Mouse (Mus musculus) midbrain, postnatal 0 days (tissue): ENCODE measurements around the gene Pnkp. TPM values are rescaled to one million over a fixed set of nuclear protein-coding genes. Genes with fewer than 3 reads are reported as not detected.
"Not testable (repeated sequence)": the region's sequence is repeated elsewhere in the genome, so short reads cannot be mapped to it uniquely, and the experiment has no call there.

Source experiments
- ATAC-seq: fragments of 200-750 bp; cut with Nextera tagmentation; 2 replicates; pipeline ENCODE4 v1.8.0; 2017; ENCODE audit warnings: moderate number of reproducible peaks, mild to moderate bottlenecking, moderate TSS enrichment, moderate library complexity; ENCODE audit not compliant: low FRiP score
- DNase-seq: peaks from one replicate; pipeline ENCODE4 v3.0.0-alpha.2; 2015; ENCODE audit warnings: low spot score
- H3K27ac ChIP-seq: fragments of 300-500 bp; sonication (generic); 2 replicates; pipeline ENCODE4 v1.5.1; 2014; ENCODE audit warnings: low read depth, mild to moderate bottlenecking, low read length, mixed read lengths
- H3K27me3 ChIP-seq: fragments of 300-500 bp; sonication (generic); 2 replicates; pipeline ENCODE4 v1.6.1; 2014; ENCODE audit warnings: low read length, control low read depth, mixed read lengths; ENCODE audit not compliant: insufficient read depth
- H3K36me3 ChIP-seq: fragments of 300-500 bp; sonication (generic); 2 replicates; pipeline ENCODE4 v1.6.1; 2014; ENCODE audit warnings: low read length, control low read depth, mixed read lengths; ENCODE audit not compliant: insufficient read depth
- H3K4me1 ChIP-seq: fragments of 300-500 bp; sonication (generic); 2 replicates; pipeline ENCODE4 v1.6.1; 2014; ENCODE audit warnings: mild to moderate bottlenecking, control low read depth, antibody characterized with exemption, low read length, mixed read lengths; ENCODE audit not compliant: insufficient read depth
- H3K4me2 ChIP-seq: fragments of 300-500 bp; sonication (generic); 2 replicates; pipeline ENCODE4 v1.6.1; 2014; ENCODE audit warnings: low read depth, mild to moderate bottlenecking, low read length, mixed read lengths; ENCODE audit not compliant: poor library complexity, severe bottlenecking
- H3K4me3 ChIP-seq: fragments of 300-500 bp; sonication (generic); 2 replicates; pipeline ENCODE4 v1.5.1; 2014; ENCODE audit warnings: low read depth, mild to moderate bottlenecking, low read length, moderate library complexity
- H3K9ac ChIP-seq: fragments of 300-500 bp; sonication (generic); replicated peaks from 2 replicates; pipeline ENCODE4 v1.6.1; 2014; ENCODE audit warnings: mild to moderate bottlenecking, low read length, moderate library complexity, mixed read lengths; ENCODE audit not compliant: poor library complexity, severe bottlenecking
- H3K9me3 ChIP-seq: fragments of 300-500 bp; sonication (generic); 2 replicates; pipeline ENCODE4 v1.6.1; 2016; ENCODE audit warnings: low read length, control low read depth
- CTCF ChIP-seq: IDR thresholded peaks from 2 replicates; pipeline ENCODE4 v1.5.1; 2016; ENCODE audit warnings: antibody characterized with exemption, mild to moderate bottlenecking
- WGBS: fragments of 180-500 bp; shearing (Covaris S2); extraction: QIAGEN DNeasy Blood & Tissue Kit; methylation state at CpG from one replicate; pipeline ENCODE4 v1.1.7; 2014; 5-methylcytosine and 5-hydroxymethylcytosine counted together
- polyA plus RNA-seq: library from polyadenylated mRNA; unstranded; fragments of >200 nt; fragmentation: Nextera tagmentation; extraction: Ambion mirVana; gene quantifications from 2 replicates; pipeline ENCODE4 v1.2.1, GENCODE M21; 2015
- total RNA-seq: library from RNA; depleted of rRNA; stranded (reverse); fragments of >200 nt; gene quantifications from 2 replicates; pipeline ENCODE4 v1.2.3, GENCODE M21; 2014

The Pnkp gene
- total and polyA plus RNA-seq, 2 experiments from 2014 or later, result 31.2 to 32.4 TPM

DNA sequence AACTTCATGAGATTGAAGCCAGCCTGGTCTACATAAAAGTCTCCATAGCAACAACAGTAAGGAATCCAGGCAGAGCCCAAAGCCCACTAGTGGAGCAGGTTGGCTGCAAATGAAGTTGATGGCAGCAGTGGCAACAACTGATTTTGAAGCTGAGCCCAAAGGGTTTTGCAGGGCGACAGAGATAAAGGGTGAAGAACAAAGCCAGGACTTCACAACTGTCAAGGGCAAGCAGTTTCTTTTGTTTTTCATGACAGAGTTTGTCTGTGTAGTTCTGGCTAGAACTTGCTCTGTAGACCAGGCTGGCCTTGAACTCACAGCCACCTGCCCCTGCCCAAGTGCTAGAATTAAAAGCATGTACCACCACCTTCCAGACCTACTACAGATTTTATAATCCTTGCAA, 14.2 kb downstream of the Pnkp start:
- Histone ChIP-seq H3K27ac (no peak overlapping the region), H3K9me3 (no peaks in the 10 kb centered on the region), H3K36me3 (peaks cover 7% of the 10 kb centered on the region), H3K27me3 (no peaks in the 10 kb centered on the region), H3K4me2 (no peak overlapping the region), H3K9ac (no peak overlapping the region), H3K4me3 (no peak overlapping the region), H3K4me1 (peaks cover 22% of the 10 kb centered on the region)
- no peak for ATAC-seq
- DNase-seq, result no peak
- no peak for TF ChIP-seq CTCF
- 31% methylated on average over 1 of the region's 1 CpGs for WGBS

DNA sequence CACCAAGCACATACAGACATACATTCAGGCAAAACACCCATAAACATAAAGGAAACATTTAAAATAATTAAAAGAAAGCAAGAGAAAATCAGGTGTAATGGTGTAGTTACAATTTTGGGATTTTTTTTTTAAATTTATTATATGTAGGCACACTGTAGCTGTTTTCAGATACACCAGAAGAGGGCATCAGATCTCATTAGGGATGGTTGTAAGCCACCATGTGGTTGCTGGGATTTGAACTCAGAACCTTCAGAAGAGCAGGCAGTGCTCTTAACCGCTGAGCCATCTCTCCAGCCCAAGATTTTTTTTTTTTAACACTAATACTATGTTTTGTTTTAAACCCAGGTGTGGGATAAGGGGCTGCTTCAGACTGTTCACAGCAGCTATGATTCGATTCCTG, 14.8 kb downstream of the Pnkp start:
- H3K4me2 ChIP-seq, result not testable (repeated sequence)
- peak; percentile 38; the same call in 1 of the 2 replicates for TF ChIP-seq CTCF
- 90% methylated on average over 2 of the region's 2 CpGs for WGBS

DNA sequence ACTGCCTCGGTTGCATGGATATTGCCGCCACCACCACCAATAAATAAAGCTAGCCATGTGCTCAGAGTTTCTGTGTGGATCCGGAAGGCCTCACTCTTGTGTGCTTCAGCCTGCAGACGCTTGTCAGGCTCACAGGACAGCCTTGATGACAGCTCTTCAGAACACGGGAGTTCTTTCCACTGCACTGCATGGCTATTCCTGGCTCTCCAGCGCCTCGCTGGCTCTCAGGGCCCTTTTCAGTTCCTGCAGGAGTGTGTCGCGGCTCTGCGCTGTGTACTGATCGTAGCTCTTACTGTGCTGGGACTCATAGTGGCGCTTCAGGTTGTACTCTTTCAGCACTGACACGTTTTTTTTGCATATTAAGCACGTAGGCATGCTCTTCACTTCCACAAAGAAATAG, 20.9 kb downstream of the Pnkp start:
- no peak overlapping the region for H3K9ac ChIP-seq
- H3K36me3 ChIP-seq, result peaks cover 63% of the 10 kb centered on the region
- H3K4me2 ChIP-seq, result no peak overlapping the region
- TF ChIP-seq CTCF, result no peak
- no peak for ATAC-seq
- no peaks in the 10 kb centered on the region for H3K9me3 ChIP-seq
- no peak overlapping the region for H3K27ac ChIP-seq
- no peaks in the 10 kb centered on the region for H3K4me1 ChIP-seq
- 88% methylated on average over 14 of the region's 14 CpGs for WGBS
- DNase-seq, result no peak
- no peaks in the 10 kb centered on the region for H3K27me3 ChIP-seq
- H3K4me3 ChIP-seq, result no peak overlapping the region

More for the DNA sequence above, 14.8 kb downstream of the Pnkp start:
- not testable (repeated sequence) for H3K4me3 ChIP-seq, H3K9me3 ChIP-seq, H3K9ac ChIP-seq, H3K36me3 ChIP-seq, ATAC-seq, H3K27ac ChIP-seq, DNase-seq, H3K27me3 ChIP-seq
- peaks cover 20% of the 10 kb centered on the region for H3K4me1 ChIP-seq

DNA sequence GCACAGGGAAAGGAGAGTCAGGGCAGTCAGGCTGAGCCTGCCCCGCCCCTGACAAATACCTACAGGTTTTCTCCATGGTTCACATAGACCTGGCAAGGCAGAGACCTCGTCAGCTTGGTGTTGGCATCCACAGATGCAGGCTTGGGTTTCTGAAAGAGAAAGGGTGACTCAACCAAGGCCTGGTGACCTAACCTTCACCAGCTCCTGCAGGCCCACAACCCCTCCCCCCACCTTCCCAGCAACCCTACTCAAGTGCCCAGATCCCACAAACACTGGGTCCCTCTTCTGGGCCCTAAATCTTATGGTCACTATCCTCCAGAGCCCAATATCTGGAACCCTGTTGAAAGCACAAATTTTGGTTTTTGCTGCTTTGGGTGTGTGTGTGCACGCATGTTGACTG, 26.1 kb downstream of the Pnkp start:
- Histone ChIP-seq H3K4me2 (no peak overlapping the region), H3K27me3 (no peaks in the 10 kb centered on the region), H3K9me3 (no peaks in the 10 kb centered on the region), H3K27ac (no peak overlapping the region), H3K36me3 (peaks cover 83% of the 10 kb centered on the region), H3K4me1 (no peaks in the 10 kb centered on the region), H3K9ac (no peak overlapping the region), H3K4me3 (no peak overlapping the region)
- ATAC-seq (no peak), DNase-seq (no peak)
- no peak for TF ChIP-seq CTCF
- WGBS, result 94% methylated on average over 3 of the region's 3 CpGs

DNA sequence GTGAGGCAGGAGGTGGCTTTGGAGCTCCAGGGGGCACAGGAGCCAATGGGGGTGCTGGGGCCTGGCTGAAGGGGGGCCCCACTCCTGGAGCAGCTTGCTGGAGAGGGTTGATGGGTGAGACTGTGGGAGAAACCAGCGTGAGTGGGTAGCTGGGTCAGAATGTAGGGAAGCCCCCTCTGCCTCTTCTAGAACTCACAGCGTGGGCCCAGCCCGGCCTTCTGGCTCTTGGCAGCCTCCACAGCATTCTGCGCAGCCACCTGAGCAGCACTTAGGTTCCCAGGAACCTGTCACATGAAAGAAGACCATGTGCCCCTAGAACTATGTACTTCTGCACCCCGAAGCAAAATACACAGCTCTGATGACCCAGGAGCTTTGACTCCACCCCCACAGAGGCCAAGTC, 27.7 kb downstream of the Pnkp start:
- H3K4me2 ChIP-seq, result no peak overlapping the region
- peaks cover 74% of the 10 kb centered on the region for H3K36me3 ChIP-seq
- WGBS, result 91% methylated on average over 4 of the region's 5 CpGs
- no peaks in the 10 kb centered on the region for H3K27me3 ChIP-seq
- H3K9me3 ChIP-seq, result no peaks in the 10 kb centered on the region
- no peak for ATAC-seq
- no peak overlapping the region for H3K4me3 ChIP-seq
- H3K27ac ChIP-seq, result no peak overlapping the region
- no peaks in the 10 kb centered on the region for H3K4me1 ChIP-seq
- no peak for TF ChIP-seq CTCF
- H3K9ac ChIP-seq, result no peak overlapping the region
- no peak for DNase-seq

DNA sequence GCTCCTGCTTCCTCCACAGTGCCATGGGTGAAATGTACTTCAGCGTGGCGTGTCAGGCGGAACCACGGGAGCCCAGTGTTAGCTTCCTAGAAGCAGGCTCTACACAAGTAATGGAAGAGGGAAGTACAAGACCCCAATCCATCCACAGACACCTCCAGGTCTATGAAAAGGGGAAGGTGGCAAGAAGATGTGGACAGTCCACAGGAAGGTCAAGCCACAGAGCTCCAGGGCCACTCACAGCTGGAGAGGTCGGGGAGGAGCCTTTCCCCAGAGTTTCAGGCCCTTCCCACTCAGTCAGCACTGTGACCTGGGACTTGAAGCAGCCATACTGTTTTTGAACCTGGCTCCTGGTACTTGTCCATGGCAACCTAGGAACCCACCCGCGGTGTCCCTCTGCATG, 30.0 kb downstream of the Pnkp start:
- Histone ChIP-seq H3K4me3 (no peak overlapping the region), H3K9ac (no peak overlapping the region), H3K9me3 (no peaks in the 10 kb centered on the region), H3K4me1 (peaks cover 14% of the 10 kb centered on the region), H3K27ac (no peak overlapping the region), H3K27me3 (no peaks in the 10 kb centered on the region), H3K36me3 (peaks cover 51% of the 10 kb centered on the region), H3K4me2 (no peak overlapping the region)
- no peak for TF ChIP-seq CTCF
- DNase-seq (no peak), ATAC-seq (no peak)
- 91% methylated on average over 7 of the region's 7 CpGs for WGBS
